Mouse (Mus musculus) neural tube, embryonic 10.5 days (tissue): ENCODE results near the gene Arsb.

Experiments used
- DNase-seq: peaks from one replicate; pipeline ENCODE4 v3.0.0-alpha.2; 2017; ENCODE audit warnings: low spot score; ENCODE audit errors: extremely low spot score

The Arsb gene

DNA sequence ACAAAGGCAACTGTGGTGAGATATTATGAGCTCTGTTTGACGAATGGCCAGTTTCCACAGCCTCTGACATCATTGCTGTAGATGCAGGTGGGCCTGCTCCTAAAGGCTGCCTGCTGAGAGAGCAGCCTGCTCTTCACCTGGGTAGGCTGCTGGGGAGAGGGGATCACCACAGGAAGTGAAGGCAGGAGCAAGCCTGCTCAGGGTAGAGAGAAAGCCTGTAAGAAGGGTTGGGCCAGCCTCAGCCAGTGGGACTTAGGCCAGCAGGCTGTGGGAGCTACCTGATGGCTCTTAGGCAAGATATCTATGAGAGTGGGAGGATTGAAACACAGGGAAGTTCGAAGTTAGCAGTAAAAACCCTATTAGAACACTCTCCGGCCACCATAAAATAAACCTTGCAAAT lies 117.5 kb downstream of the Arsb start:
- DNase-seq = no peak

DNA sequence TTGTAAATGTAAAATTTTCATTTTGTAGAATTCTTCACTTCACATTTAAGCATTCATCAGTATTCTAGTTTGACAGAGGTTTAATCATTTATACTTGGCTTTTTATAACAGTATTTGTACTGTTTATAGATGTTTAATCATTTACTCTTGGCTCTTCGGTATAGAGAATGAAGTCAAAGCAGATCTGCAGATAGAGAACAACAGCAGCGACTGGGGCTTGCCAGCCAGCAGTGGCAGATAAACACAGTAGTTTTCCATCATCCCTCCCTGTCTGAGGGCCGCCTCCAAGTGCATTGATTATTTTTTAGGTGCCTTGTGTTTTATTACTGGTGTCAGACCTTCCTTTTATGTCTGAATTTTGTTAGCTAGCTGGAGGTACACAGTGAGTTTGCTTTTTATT lies 118.6 kb downstream of the Arsb start:
- no peak for DNase-seq

DNA sequence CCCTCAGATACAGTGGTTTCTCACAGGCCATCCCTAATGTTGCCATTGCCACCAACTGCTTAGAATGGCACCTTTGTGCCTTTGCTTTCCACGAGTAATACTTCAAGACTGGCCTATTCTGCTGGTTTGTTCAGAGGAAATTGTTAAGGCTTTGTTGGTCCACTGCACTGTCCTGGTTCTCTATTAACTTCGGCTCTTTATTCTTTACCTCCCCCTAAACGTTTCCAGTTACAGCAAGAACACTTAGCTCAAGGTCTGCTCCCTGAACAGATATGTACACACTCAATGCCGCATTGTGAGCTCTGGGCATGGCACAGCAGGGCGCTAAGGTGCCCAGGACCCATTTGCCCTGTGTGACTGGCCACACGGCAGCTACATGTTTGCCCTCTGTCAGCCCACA lies 119.8 kb downstream of the Arsb start:
- no peak for DNase-seq

DNA sequence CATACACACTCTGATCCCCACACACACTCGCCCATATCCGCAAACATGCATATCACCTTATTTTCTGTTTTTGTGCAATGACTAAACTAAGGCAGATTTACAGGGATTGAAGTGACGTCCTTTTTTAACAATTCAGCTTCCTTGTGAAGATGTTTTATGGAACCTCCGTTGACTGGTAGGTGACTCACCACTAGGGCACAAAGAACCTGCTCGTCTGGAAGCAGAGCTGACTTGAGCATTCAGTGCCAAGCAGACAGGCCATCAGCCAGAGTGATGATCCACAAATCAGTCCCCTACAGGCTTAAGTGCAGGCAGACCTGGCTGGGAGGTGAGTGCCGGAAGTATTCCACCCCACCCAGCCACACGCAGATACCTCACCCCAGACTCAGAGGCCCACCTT lies 120.7 kb downstream of the Arsb start:
- DNase-seq = no peak

DNA sequence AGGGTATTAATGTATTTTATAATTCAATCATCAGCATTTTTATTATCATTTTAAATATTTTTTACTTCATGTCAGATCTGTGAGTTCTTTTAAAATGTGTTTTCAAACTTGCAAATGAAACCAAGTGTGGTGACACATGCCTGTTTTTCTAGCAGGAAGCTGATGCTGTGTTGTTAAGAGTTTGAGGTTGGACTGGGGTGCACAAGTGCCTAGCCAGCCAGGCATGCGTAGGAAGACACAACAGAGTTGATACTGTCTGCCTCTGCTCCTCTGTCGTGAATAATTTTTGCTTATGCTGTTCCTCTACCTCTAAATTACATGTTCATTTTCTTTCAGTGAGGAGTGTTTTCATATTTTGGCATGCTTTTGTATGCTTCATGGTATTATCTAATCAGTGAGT lies 122.7 kb downstream of the Arsb start:
- DNase-seq = no peak

DNA sequence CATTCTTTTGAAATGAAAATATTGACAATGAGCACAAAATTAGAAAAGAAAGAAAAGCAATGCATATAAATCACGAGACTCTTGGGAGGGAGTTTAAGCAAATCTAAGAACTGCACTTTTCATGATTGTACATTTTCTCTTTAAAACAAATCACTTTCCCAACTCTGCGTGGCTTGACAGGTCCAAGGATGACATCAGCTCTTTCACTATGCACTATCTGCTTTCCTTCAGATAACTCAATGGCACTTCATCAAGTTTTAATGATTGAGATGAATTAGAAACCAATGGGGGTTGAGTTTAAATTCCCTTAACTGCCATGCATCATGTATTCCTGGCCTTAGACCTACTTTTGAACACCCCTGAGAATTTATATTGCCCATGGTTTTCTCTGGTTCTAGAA lies 124.0 kb downstream of the Arsb start:
- no peak for DNase-seq

DNA sequence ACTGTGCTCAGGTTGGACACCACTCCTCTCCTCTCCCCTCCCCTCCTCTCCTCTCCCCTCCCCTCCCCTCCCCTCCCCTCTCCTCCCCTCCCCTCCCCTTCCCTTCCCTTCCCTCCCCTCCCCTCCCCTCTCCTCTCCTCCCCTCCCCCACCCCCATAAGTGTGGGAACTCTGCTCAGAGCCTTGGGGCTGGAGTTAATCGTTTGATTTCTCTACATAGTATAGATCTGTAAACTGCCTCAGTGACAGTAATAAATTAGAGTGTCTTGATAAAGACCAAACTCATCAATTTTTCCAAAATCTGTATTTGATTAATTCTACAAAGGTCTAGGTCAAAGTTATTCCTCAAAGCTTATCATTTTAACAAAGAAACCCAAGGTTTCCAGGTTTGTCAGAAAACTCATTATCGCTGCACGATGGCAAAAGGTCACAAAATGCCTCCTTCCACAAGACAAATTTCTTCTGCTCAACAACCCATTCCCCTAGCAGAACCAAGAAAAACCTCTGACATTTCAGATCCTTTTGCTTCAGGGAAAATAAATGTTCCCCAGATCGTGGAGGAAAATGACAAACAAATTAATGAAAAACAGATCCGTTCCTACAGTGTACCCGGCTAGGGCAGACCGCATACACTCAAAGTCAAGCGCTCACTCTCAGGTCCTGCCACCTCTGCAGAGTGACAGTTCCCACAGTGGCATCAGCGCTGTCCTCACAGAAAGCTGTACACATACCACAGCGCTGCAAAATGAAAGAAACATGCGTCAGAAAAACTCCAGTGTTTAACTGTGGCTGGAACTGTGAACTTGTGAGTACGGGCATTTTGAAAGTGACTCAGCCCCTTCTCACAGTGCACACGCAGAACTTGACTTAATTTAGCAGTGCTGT lies 126.8 kb downstream of the Arsb start:
- no peak for DNase-seq

DNA sequence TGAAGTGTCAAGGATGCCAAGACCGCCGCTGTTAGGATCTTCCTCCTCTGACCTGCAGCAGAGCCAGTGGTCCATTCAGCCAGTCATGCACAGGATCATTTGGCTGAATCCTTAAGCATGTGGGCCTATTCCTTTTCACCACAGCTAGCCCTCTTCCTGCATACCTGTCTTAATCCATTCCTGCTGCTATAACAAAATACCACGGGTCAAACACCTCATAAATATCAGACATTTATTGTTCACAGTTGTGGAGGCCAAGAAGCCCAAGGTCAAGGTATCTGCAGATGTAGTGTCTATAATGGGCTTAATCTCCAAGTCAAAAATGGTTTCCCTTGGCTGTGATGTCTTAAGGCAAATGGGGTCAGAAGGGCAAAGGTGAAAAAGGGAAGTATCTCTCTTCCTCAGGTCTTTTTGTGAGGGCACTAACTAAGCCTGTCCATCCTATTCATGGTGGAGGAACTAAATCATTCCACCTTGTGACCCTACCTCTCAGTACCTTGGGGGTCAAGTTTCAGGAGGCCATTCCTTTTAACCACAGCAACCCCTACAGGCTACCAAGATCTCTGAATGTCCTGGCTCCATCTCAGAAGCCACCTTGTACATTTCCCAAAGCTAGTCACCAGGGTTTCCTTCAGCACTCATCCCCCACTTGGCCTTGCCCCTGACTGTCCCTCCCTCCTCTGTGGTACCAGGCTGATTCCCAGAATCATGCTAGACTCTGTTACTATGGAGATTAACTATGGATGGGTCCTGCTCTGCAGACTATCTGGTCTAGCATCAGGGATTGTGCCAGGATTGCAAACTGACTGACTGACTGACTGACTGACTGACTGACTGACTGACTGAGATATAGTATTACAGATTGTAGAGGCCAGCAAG lies 128.2 kb downstream of the Arsb start:
- no peak for DNase-seq

DNA sequence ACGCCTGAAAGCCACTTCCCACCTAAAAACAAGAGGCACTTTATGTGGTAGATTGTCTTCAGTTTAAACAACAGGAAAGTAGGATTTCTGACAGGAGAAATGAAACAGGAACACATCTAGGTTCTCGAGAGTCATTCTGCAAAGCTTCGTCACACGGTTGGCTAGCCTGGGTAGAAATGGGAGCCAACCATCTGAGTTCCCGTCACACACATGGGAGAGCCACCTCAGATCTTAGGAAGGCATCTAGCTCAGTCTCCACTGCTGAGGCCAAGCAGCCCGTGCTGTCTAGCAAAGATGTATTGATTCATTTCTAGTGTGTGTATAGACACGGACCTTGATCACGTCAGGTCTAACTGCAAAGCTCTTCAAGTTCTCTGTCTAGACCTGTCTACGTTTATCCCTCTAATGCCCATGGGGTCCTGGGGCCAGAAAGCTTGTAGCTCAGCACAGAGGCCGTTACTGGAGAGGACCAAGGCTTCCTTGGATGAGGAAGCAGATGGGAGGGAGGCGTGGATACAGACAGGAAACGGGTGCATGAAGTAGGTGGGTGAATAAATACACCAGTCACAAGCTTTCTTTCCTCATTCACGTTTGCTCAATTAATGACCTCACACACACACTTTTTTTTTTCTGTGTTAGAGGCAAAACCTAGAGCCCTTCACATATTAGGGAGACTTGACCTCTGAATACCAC lies 129.7 kb downstream of the Arsb start:
- no peak for DNase-seq

DNA sequence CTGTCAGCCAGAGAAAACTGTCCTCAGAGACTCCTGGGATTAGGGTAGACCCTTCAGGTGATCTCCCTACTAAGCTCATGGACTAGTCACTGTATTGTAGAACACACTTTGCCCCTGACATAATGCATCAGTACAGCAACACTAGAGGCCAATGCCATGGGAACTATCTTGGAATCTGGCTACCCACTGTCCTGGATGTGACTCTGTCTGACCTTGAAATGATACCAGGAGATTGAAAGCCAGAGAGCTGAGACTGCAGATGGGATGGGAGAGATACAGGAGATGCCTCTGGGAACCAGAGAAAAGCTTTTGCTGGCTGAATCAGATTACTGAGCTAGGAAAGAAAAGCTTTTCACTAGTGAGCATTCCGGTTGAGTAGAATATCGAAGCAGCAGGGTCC lies 130.7 kb downstream of the Arsb start:
- no peak for DNase-seq

DNA sequence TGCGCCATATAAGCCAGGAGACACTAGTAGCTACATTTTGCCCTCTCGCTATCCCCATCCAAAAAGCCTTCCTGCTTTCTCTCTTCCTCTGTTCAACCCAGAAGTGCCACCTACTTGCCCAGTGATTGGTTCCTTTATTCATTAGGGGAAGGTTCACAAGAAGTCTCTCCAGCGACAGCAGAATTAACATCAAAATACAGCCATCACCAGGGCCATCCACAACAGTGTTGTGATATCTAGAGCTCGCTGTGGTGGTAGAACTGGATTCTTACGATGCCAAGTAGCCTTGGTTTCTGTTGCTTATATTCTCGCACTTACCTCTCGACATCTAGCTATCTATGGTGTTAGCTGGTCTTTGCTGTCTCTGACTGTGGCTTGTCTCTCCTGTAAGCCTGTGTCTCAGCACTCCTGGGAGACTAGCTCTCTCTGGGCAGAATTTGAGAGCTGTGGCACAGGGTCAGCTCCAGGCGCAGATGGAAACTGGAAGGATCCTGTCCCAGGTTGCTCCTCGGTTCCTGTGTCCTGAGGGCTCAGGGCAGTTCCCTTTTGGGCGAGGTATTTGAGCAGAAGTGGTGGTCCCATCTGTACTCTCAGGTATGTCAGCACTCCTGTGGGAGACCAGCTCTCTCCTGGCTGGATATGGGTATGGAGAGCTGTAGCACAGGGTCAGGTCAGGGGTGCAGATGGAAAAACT lies 135.3 kb downstream of the Arsb start:
- DNase-seq = no peak

DNA sequence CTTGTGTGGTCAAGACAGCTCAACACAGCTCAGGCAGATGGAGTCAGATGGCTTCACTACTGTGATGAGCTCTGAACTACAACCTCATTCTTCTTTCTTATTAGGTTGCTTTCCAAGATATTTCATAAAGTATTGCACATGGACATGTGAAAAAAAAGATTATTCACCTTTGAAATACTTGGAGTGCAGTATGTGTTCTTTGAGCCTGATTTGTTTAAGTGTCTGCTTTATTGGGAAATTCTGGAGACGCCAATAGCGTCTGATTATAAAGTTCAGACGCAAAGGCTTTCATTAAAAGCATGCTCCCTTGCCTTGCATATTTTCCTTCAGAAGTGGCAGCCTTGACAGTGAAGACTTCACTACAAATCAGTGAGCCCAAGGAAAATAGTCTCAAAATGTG lies 136.5 kb downstream of the Arsb start:
- DNase-seq = no peak

DNA sequence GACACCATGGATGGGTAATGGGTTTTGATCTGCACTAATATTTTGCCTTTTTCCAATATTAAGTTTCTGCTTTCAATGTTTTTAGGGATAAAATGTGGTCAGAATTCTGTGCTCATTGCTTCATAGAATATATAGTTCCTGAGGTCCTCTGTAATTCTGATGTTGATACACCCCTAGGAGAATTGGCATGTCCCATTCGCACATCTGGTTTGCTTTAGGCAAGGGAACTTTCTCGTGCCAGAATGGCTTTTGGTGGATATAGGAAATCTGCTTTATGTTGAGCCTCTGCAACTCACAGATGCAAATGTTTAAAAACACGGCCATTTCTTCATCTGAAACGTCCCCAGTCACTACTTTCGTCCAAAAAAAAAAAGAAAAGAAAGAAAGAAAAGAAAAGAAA lies 138.4 kb downstream of the Arsb start:
- no peak for DNase-seq

DNA sequence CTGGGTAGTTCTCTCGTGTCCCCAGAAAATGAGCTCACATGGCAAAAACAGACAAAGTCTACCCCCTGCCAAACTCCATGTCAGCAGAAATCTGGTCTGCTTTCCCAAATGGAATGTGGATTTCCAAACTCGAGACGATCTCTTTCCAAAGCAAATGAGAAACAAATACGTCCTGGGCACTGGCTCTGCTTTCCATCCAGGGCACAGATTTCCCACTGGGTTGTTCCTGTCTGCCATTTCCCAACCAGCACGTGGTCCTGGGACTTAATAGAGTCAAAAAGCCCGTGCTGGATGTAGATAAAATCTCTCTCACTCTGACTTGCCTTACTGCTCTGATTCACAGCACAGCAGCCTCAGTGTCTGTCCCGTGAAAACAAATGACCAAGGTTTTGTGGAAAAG lies 139.6 kb downstream of the Arsb start:
- DNase-seq = no peak

DNA sequence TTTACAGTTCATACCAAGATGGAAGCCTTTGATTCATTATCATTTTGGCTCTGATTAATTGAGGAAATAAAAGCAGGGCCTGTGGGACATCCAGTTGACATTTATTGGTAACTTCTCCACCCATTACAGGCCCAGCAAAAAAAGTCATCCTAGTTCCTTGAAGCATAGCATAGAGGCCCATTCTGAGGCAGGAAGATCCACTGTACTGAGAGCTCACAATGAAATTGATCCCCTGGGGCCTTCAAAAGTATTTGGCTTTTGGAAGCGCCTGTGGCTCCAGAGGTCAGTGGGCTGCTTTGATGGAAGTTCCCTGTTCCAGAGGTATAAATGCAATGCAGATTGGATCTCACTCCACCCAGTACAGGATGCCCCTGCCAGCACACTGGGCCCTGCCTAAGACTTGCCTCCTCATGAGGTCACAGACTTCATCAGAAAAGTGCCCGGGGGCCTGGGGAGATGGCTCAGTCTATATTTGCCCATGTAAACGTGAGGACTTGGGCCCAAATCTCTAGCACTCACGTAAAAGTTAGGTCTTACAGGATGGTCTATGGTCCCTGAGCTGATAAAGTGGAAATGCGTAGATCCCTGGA lies 141.0 kb downstream of the Arsb start:
- DNase-seq = no peak

DNA sequence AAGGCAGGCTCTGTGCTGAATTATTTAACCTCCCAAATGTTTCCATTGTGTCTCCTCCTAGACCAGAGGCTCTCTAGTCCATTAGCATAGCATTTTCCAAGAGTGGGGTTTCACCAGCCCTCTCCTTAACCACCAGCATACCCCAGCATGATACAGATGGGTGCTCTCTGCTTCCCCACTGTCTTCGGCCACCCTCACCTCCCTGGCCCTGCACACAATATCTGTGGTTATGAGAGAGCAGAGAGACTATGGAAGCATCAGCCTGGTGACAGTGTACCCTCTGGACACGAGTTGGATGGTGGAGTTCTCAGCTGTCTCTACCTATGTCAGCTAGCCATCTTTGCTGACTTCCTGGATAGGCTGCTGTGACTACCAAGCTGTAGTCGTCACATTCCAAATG lies 142.8 kb downstream of the Arsb start:
- no peak for DNase-seq

DNA sequence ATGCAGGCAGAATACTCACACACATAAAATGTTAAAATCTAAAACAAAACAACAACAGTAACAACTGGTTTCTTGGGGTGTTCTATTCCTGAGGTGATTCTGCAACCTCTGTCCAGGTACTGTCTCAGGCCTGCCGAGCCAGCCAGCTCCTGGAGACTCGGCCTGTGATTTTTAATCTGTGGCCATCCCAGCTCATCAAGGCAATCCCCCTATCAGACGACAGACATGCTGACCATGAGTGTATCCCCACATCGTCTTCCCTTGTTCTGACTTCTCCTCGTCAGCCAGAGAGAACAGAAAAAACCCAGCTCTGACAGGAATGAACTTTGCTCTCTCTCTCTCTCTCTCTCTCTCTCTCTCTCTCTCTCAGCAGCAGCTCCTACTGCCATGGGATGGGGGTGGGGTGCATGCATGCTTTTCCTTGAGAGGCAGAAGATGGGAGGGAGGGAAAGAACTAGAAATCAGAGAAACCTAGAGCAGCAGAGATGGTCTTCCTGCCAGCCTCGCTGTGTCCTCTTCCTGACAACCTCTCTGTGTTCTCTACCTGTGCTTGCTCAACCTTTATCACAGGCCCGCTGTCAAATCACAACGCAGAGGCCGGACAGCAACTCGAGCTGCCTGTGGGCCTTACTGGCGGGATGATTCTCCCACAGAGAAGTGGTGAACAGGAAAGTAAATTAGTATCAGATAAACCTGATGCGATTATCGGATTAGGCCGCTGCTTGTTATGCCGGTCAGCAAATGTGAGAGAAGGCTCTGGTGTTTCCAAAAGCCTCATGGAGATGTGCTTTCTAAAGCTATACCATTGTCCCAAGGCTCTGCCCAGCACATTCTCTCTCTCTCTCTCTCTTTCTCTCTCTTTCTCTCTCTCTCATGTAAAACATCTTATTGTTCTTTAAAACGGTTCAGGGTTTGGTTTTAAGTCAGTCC lies 144.5 kb downstream of the Arsb start:
- no peak for DNase-seq

DNA sequence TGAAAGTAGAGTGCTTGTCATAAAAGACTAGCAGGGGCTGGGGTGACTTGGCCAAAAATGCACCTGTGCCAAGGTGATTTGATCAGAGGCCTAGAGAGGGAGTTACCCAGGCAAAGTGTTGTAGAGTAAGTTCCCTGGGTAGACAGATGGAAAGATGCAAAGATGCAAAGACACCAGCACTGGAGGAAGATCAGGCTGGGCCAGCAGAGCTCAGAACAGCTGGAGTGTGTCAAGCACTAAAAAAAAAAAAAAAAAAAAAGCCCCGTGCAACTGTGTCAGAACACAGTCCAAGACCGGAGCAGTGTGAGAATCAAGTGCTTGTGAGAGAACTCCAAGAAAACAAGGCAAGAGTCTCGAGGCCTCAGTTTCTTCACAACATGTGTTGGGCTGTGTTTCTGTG lies 148.1 kb downstream of the Arsb start:
- DNase-seq = no peak

DNA sequence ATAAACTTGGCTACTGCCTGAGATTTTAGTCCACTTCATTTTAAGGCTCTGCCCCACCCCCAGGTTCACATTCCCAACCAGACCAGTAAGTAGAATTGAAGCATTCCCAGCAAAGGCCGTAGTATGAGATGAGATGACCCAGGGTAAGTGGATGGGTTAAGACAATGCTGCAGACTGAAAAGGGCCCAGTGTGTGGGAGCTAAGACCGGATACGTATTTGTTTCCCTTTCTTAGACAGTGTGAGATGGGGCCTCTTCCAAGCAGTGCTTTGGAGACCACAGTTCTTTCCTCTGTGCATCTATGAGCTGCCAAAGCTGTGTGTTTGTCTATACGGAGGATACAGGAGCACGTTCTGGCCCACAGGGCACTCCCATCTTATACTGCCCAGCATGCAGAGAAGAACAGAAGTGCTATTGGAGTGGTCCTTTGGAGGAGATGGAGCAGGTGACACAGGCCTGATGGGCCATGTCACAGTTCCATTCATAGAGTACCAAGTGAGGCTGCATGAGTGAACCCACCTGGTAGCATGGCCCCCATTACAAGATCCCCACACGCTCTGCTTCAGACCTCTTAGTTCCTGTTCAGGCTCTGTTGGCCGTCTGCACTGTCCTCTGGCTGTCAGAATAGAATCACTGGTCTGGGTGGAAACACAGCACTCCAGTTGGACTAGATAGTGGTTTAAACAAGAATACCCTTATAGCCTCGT lies 148.8 kb downstream of the Arsb start:
- DNase-seq = no peak
